Mouse (Mus musculus) C2C12 (cell line): ENCODE data around the gene Rasl10a. TPM values are rescaled to one million over a fixed set of nuclear protein-coding genes. Genes with fewer than 3 reads are reported as not detected.

Source experiments
- H3K27me3 ChIP-seq: one replicate; pipeline ENCODE4 v1.6.1; 2011; ENCODE audit not compliant: control insufficient read depth, insufficient read depth, insufficient read length
- H3K36me3 ChIP-seq: one replicate; pipeline ENCODE4 v1.6.1; 2011; ENCODE audit not compliant: control insufficient read depth, insufficient read depth
- H3K4me3 ChIP-seq: one replicate; pipeline ENCODE4 v1.5.1; 2011; ENCODE audit warnings: mild to moderate bottlenecking, control low read depth; ENCODE audit not compliant: poor library complexity, insufficient read depth, severe bottlenecking
- H3K79me2 ChIP-seq: one replicate; pipeline ENCODE4 v1.6.1; 2011; ENCODE audit not compliant: control insufficient read depth, insufficient read depth
- H3K79me3 ChIP-seq: one replicate; pipeline ENCODE4 v1.6.1; 2011; ENCODE audit warnings: low read depth, control low read depth
- H3ac ChIP-seq: one replicate; pipeline ENCODE3; 2011; ENCODE audit warnings: low read depth; ENCODE audit not compliant: control insufficient read depth, insufficient read length
- CEBPB ChIP-seq: IDR thresholded peaks from one replicate; pipeline ENCODE4 v1.6.1; 2011; ENCODE audit warnings: low read depth, mild to moderate bottlenecking, control low read depth, moderate library complexity
- CTCF ChIP-seq: IDR thresholded peaks from one replicate; pipeline ENCODE4 v1.5.1; 2011; ENCODE audit not compliant: control insufficient read depth, insufficient read depth, insufficient read length
- FOSL1 ChIP-seq: IDR thresholded peaks from one replicate; pipeline ENCODE4 v1.8.0; 2011; ENCODE audit warnings: mild to moderate bottlenecking, low read length; ENCODE audit not compliant: poor library complexity, insufficient read depth, severe bottlenecking
- MAX ChIP-seq: IDR thresholded peaks from one replicate; pipeline ENCODE4 v1.6.1; 2011; ENCODE audit warnings: mild to moderate bottlenecking, control low read depth
- MYOD1 ChIP-seq: IDR thresholded peaks from one replicate; pipeline ENCODE4 v1.6.1; 2011; ENCODE audit warnings: low read depth; ENCODE audit not compliant: control insufficient read depth, insufficient read length
- MYOG ChIP-seq: IDR thresholded peaks from one replicate; pipeline ENCODE4 v1.6.1; 2011; ENCODE audit not compliant: control insufficient read depth, insufficient read length; ENCODE audit errors: extremely low read depth
- USF1 ChIP-seq: IDR thresholded peaks from one replicate; pipeline ENCODE4 v1.6.1; 2011; ENCODE audit warnings: low read depth, mild to moderate bottlenecking, control low read depth, moderate library complexity
- microRNA-seq: library from miRNA; unstranded; fragments of <30 nt; microRNA quantifications from one replicate; pipeline ENCODE4, GENCODE M21; 2019; ENCODE audit warnings: borderline microRNAs expressed
- polyA plus RNA-seq: library from polyadenylated mRNA; unstranded; fragments of >200 nt; fragmentation: generic; extraction: Trizol; gene quantifications from one replicate; pipeline ENCODE4 v1.2.1, GENCODE M21; 2012; ENCODE audit warnings: missing spikeins

The Rasl10a gene
- polyA plus RNA-seq, 1 experiment = 1.0 TPM

DNA sequence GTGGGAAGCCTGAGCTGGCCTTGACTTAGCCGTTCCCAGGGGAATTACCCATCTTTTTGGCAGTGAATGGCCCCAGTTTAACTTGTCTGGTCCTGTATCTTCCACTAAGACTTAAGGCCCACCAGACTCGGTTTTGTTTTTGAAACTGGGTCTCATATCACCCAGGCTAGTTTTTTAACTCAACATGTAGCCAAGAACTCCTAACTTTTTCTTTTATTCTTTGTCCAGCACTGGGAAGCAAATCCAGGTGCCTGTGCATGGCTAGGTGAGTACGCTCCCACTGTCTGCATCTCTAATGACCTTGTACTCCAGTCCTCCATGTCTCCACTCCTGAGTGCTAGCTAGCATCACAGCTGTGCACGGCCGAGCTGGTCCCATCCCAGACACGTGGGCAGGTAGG lies 43.7 kb downstream of the Rasl10a start:
- TF ChIP-seq MYOG (no peak), MAX (no peak), FOSL1 (no peak), MYOD1 (no peak), CEBPB (no peak), CTCF (no peak), USF1 (no peak)
- H3K27me3 ChIP-seq = no peaks in the 10 kb centered on the region
- H3K4me3 ChIP-seq = no peak overlapping the region
- peaks cover 42% of the 10 kb centered on the region for H3K79me2 ChIP-seq
- no peak overlapping the region for H3ac ChIP-seq
- H3K36me3 ChIP-seq = peaks cover 20% of the 10 kb centered on the region
- peaks cover 23% of the 10 kb centered on the region for H3K79me3 ChIP-seq

DNA sequence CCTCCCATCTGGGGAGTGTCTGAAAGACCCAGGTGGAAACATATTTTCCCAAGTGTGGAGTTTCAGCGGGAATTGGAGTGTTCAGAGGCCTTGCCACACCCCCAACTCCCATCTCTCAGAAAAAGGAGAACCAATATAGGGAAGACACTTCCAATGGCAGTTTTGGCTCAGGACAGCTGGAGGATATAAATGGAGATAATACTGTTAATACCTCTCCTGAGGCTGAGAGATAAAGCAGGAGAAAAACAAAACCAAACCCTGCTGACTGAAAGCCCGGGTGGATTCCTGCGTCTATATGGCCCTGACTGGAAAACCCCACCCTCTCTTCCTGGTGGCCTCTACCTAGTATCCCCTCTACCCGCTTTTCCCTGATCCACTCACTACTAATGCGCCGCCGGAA lies 44.5 kb downstream of the Rasl10a start:
- Histone ChIP-seq H3K79me3 (peaks cover 16% of the 10 kb centered on the region), H3K79me2 (peaks cover 35% of the 10 kb centered on the region), H3ac (no peak overlapping the region), H3K27me3 (no peaks in the 10 kb centered on the region), H3K4me3 (no peak overlapping the region), H3K36me3 (peaks cover 14% of the 10 kb centered on the region)
- no peak for TF ChIP-seq MYOG
- no peak for TF ChIP-seq USF1
- no peak for TF ChIP-seq MAX
- no peak for TF ChIP-seq MYOD1
- TF ChIP-seq FOSL1 = no peak
- no peak for TF ChIP-seq CTCF
- no peak for TF ChIP-seq CEBPB

GRCm38 (mm10) chr11:5103986-5104509 lies 46.1 kb downstream of the Rasl10a start:
- H3K4me3 ChIP-seq = no peak overlapping the region
- H3K36me3 ChIP-seq = peaks cover 9% of the 10 kb centered on the region
- peaks cover 18% of the 10 kb centered on the region for H3K79me2 ChIP-seq
- H3K79me3 ChIP-seq = peaks cover 1% of the 10 kb centered on the region
- H3ac ChIP-seq = no peak overlapping the region
- no peaks in the 10 kb centered on the region for H3K27me3 ChIP-seq
- TF ChIP-seq CTCF = no peak
- no peak for TF ChIP-seq USF1
- no peak for TF ChIP-seq FOSL1
- TF ChIP-seq MYOD1 = no peak
- TF ChIP-seq CEBPB = no peak
- no peak for TF ChIP-seq MAX

- H3K4me3 ChIP-seq = no peak overlapping the region
- no peaks in the 10 kb centered on the region for H3K36me3 ChIP-seq
- H3K79me3 ChIP-seq = no peaks in the 10 kb centered on the region
- TF ChIP-seq USF1 (no peak), MYOD1 (no peak), MAX (no peak), MYOG (no peak), FOSL1 (no peak), CTCF (no peak), CEBPB (no peak)
- H3K79me2 ChIP-seq = no peaks in the 10 kb centered on the region
- H3K27me3 ChIP-seq = no peaks in the 10 kb centered on the region
- H3ac ChIP-seq = no peak overlapping the region
These were observed 51.5 kb downstream of the Rasl10a start for GRCm38 (mm10) chr11:5109441-5109840.

Small RNA genes within 50 kb of the gene (microRNA-seq; reads per million reads assigned to microRNA genes)
- 0.12 reads per million for gene Gm47296

Other genes with a start within 250 kb of the Rasl10a start
- 36.2 TPM for gene Nf2, start 208.6 kb upstream of the Rasl10a start, polyA plus RNA-seq
- gene Nipsnap1, start 184.2 kb upstream of the Rasl10a start, polyA plus RNA-seq = 15.1 TPM
- gene Thoc5, start 162.8 kb upstream of the Rasl10a start, polyA plus RNA-seq = 44.1 TPM
- 0.02 TPM for gene Nefh, start 110.1 kb upstream of the Rasl10a start, polyA plus RNA-seq
- 40.9 TPM for gene Ap1b1, start 71.3 kb upstream of the Rasl10a start, polyA plus RNA-seq
- gene Gas2l1, start 7.2 kb downstream of the Rasl10a start, polyA plus RNA-seq = 104 TPM
- 12.0 TPM for gene Rhbdd3, start 40.8 kb downstream of the Rasl10a start, polyA plus RNA-seq
- 178 TPM for gene Ewsr1, start 41.1 kb downstream of the Rasl10a start, polyA plus RNA-seq
- 0.02 TPM for gene Emid1, start 94.1 kb downstream of the Rasl10a start, polyA plus RNA-seq
- 43.5 TPM for gene Kremen1, start 203.4 kb downstream of the Rasl10a start, polyA plus RNA-seq